Mouse (Mus musculus) midbrain, embryonic 15.5 days (tissue): Measurements from ENCODE around the gene Slc25a45. TPM values are rescaled to one million over a fixed set of nuclear protein-coding genes. Genes with fewer than 3 reads are reported as not detected.

Experiments
- ATAC-seq: fragments of 200-750 bp; cut with Nextera tagmentation; replicated peaks from 2 replicates; pipeline ENCODE4 v1.8.0; 2017; ENCODE audit warnings: moderate TSS enrichment
- H3K27ac ChIP-seq: fragments of 300-500 bp; sonication (generic); 2 replicates; pipeline ENCODE4 v1.5.1; 2015; ENCODE audit warnings: mild to moderate bottlenecking, inconsistent platforms
- H3K27me3 ChIP-seq: fragments of 300-500 bp; sonication (generic); replicated peaks from 2 replicates; pipeline ENCODE4 v1.6.1; 2015; ENCODE audit warnings: inconsistent platforms
- H3K36me3 ChIP-seq: fragments of 300-500 bp; sonication (generic); replicated peaks from 2 replicates; pipeline ENCODE4 v1.6.1; 2015; ENCODE audit warnings: inconsistent platforms
- H3K4me1 ChIP-seq: fragments of 300-500 bp; sonication (generic); 2 replicates; pipeline ENCODE4 v1.6.1; 2015; ENCODE audit warnings: inconsistent platforms
- H3K4me2 ChIP-seq: fragments of 300-500 bp; sonication (generic); 2 replicates; pipeline ENCODE4 v1.6.1; 2015; ENCODE audit warnings: inconsistent platforms, mild to moderate bottlenecking, moderate library complexity
- H3K4me3 ChIP-seq: fragments of 300-500 bp; sonication (generic); 2 replicates; pipeline ENCODE4 v1.5.1; 2015; ENCODE audit warnings: mild to moderate bottlenecking, inconsistent platforms
- H3K9ac ChIP-seq: fragments of 300-500 bp; sonication (generic); 2 replicates; pipeline ENCODE4 v1.6.1; 2015; ENCODE audit warnings: mild to moderate bottlenecking, inconsistent platforms
- H3K9me3 ChIP-seq: fragments of 300-500 bp; sonication (generic); 2 replicates; pipeline ENCODE4 v1.6.1; 2016; ENCODE audit warnings: inconsistent platforms
- WGBS: fragments of 180-500 bp; shearing (Covaris S2); methylation state at CpG from one replicate; pipeline ENCODE4 v1.1.7; 2015; ENCODE audit warnings: mixed read lengths; 5-methylcytosine and 5-hydroxymethylcytosine counted together
- polyA plus RNA-seq: library from polyadenylated mRNA; unstranded; fragments of >200 nt; fragmentation: Nextera tagmentation; extraction: Ambion mirVana; gene quantifications from 2 replicates; pipeline ENCODE4 v1.2.1, GENCODE M21; 2015

Slc25a45 gene
- polyA plus RNA-seq, 1 experiment from 2014 or later, result 2.0 TPM

- H3K4me2 ChIP-seq, result no peak overlapping the region
- WGBS, result 74% methylated on average over 8 of the region's 8 CpGs
- H3K27ac ChIP-seq, result no peak overlapping the region
- no peak overlapping the region for H3K4me3 ChIP-seq
- H3K9ac ChIP-seq, result no peak overlapping the region
- ATAC-seq, result no peak
- H3K27me3 ChIP-seq, result no peaks in the 10 kb centered on the region
- no peaks in the 10 kb centered on the region for H3K36me3 ChIP-seq
- 0 out of 2 replicates have a peak, but pooled peaks cover 5% of the 10 kb centered on the region for H3K4me1 ChIP-seq
- no peaks in the 10 kb centered on the region for H3K9me3 ChIP-seq
Observed at GRCm38 (mm10) chr19:5835922-5836430, 41.6 kb upstream of the Slc25a45 start.

GRCm38 (mm10) chr19:5836941-5837572 is 40.6 kb upstream of the Slc25a45 start:
- WGBS, result 79% methylated on average over 10 of the region's 10 CpGs
- Histone ChIP-seq H3K4me3 (no peak overlapping the region), H3K9me3 (no peaks in the 10 kb centered on the region)

GRCm38 (mm10) chr19:5837606-5838005 is 40.0 kb upstream of the Slc25a45 start:
- H3K36me3 ChIP-seq, result no peaks in the 10 kb centered on the region
- H3K4me2 ChIP-seq, result no peak overlapping the region
- peaks cover 12% of the 10 kb centered on the region for H3K4me1 ChIP-seq
- ATAC-seq, result no peak
- no peak overlapping the region for H3K27ac ChIP-seq
- WGBS, result 88% methylated on average over 8 of the region's 8 CpGs
- H3K9me3 ChIP-seq, result no peaks in the 10 kb centered on the region
- no peak overlapping the region for H3K4me3 ChIP-seq
- no peaks in the 10 kb centered on the region for H3K27me3 ChIP-seq
- H3K9ac ChIP-seq, result no peak overlapping the region

More at GRCm38 (mm10) chr19:5836941-5837572, 40.6 kb upstream of the Slc25a45 start:
- Histone ChIP-seq H3K27me3 (no peaks in the 10 kb centered on the region), H3K27ac (no peak overlapping the region), H3K9ac (no peak overlapping the region), H3K4me2 (no peak overlapping the region), H3K36me3 (no peaks in the 10 kb centered on the region), H3K4me1 (peaks cover 7% of the 10 kb centered on the region; the same call in 1 of the 2 replicates)
- ATAC-seq, result no peak

GRCm38 (mm10) chr19:5838136-5838891 is 39.3 kb upstream of the Slc25a45 start:
- no peaks in the 10 kb centered on the region for H3K9me3 ChIP-seq
- no peaks in the 10 kb centered on the region for H3K36me3 ChIP-seq
- no peak overlapping the region for H3K4me2 ChIP-seq
- WGBS, result 72% methylated on average over 12 of the region's 12 CpGs
- H3K4me1 ChIP-seq, result peaks cover 19% of the 10 kb centered on the region
- no peak overlapping the region for H3K9ac ChIP-seq
- H3K4me3 ChIP-seq, result no peak overlapping the region
- no peak for ATAC-seq
- H3K27ac ChIP-seq, result no peak overlapping the region
- H3K27me3 ChIP-seq, result no peaks in the 10 kb centered on the region

- ATAC-seq, result no peak
- H3K4me2 ChIP-seq, result no peak overlapping the region
- 86% methylated on average over 4 of the region's 4 CpGs for WGBS
- H3K4me3 ChIP-seq, result no peak overlapping the region
- H3K9ac ChIP-seq, result no peak overlapping the region
- H3K27me3 ChIP-seq, result no peaks in the 10 kb centered on the region
- no peaks in the 10 kb centered on the region for H3K9me3 ChIP-seq
- H3K27ac ChIP-seq, result no peak overlapping the region
- no peaks in the 10 kb centered on the region for H3K36me3 ChIP-seq
- H3K4me1 ChIP-seq, result peaks cover 21% of the 10 kb centered on the region
Observed at GRCm38 (mm10) chr19:5838892-5839165, 38.8 kb upstream of the Slc25a45 start.

- WGBS, result 69% methylated on average over 14 of the region's 14 CpGs
- Histone ChIP-seq H3K4me2 (no peak overlapping the region), H3K9ac (no peak overlapping the region), H3K27me3 (no peaks in the 10 kb centered on the region), H3K27ac (no peak overlapping the region), H3K36me3 (no peaks in the 10 kb centered on the region), H3K4me3 (no peak overlapping the region), H3K9me3 (no peaks in the 10 kb centered on the region), H3K4me1 (peaks cover 27% of the 10 kb centered on the region)
- ATAC-seq, result no peak
Observed at GRCm38 (mm10) chr19:5839317-5840085, 38.1 kb upstream of the Slc25a45 start.

- Histone ChIP-seq H3K4me2 (no peak overlapping the region), H3K9ac (no peak overlapping the region), H3K27ac (no peak overlapping the region), H3K9me3 (no peaks in the 10 kb centered on the region), H3K27me3 (no peaks in the 10 kb centered on the region), H3K4me1 (peaks cover 34% of the 10 kb centered on the region), H3K4me3 (no peak overlapping the region), H3K36me3 (no peaks in the 10 kb centered on the region)
- WGBS, result 76% methylated on average over 18 of the region's 18 CpGs
- ATAC-seq, result no peak
Observed at GRCm38 (mm10) chr19:5840086-5840889, 37.3 kb upstream of the Slc25a45 start.

GRCm38 (mm10) chr19:5840890-5841388 is 36.7 kb upstream of the Slc25a45 start:
- no peak overlapping the region for H3K4me3 ChIP-seq
- H3K4me2 ChIP-seq, result no peak overlapping the region
- H3K9ac ChIP-seq, result no peak overlapping the region
- no peaks in the 10 kb centered on the region for H3K9me3 ChIP-seq
- peaks cover 38% of the 10 kb centered on the region for H3K4me1 ChIP-seq
- H3K36me3 ChIP-seq, result no peaks in the 10 kb centered on the region
- no peaks in the 10 kb centered on the region for H3K27me3 ChIP-seq
- WGBS, result 91% methylated on average over 9 of the region's 9 CpGs
- no peak overlapping the region for H3K27ac ChIP-seq
- ATAC-seq, result no peak

GRCm38 (mm10) chr19:5841389-5841946 is 36.1 kb upstream of the Slc25a45 start:
- no peak overlapping the region for H3K4me2 ChIP-seq
- H3K36me3 ChIP-seq, result no peaks in the 10 kb centered on the region
- no peak overlapping the region for H3K4me3 ChIP-seq
- no peaks in the 10 kb centered on the region for H3K9me3 ChIP-seq
- H3K4me1 ChIP-seq, result peaks cover 42% of the 10 kb centered on the region
- H3K27me3 ChIP-seq, result no peaks in the 10 kb centered on the region
- WGBS, result 70% methylated on average over 4 of the region's 4 CpGs
- no peak overlapping the region for H3K9ac ChIP-seq
- no peak overlapping the region for H3K27ac ChIP-seq
- ATAC-seq, result no peak

GRCm38 (mm10) chr19:5841999-5842784 is 35.4 kb upstream of the Slc25a45 start:
- Histone ChIP-seq H3K4me3 (no peak overlapping the region), H3K4me1 (peaks cover 49% of the 10 kb centered on the region), H3K27ac (0 out of 2 replicates have a peak overlapping the region, but pooled peaks have one; percentile 18), H3K27me3 (no peaks in the 10 kb centered on the region), H3K36me3 (no peaks in the 10 kb centered on the region), H3K9me3 (no peaks in the 10 kb centered on the region), H3K9ac (no peak overlapping the region), H3K4me2 (no peak overlapping the region)
- no peak for ATAC-seq
- WGBS, result 64% methylated on average over 5 of the region's 5 CpGs
